Mouse (Mus musculus) cerebellum, adult 11-12 months (tissue): Measurements from ENCODE around the gene Kank2.
"Not testable (repeated sequence)": the region's sequence is repeated elsewhere in the genome, so short reads cannot be mapped to it uniquely, and the experiment has no call there.

Experiments
- DNase-seq: peaks from one replicate; pipeline ENCODE4 v3.0.0; 2022

Kank2 gene

GRCm38 (mm10) chr9:21781657-21782468, 16.7 kb downstream of the Kank2 start:
- DNase-seq, result no peak

- no peak for DNase-seq
Observed at GRCm38 (mm10) chr9:21777726-21778125, 20.8 kb downstream of the Kank2 start.

- DNase-seq, result no peak
Observed at GRCm38 (mm10) chr9:21774353-21774752, 24.2 kb downstream of the Kank2 start.

- DNase-seq, result not testable (repeated sequence)
Observed at GRCm38 (mm10) chr9:21773396-21773795, 25.1 kb downstream of the Kank2 start.

GRCm38 (mm10) chr9:21769558-21770183, 28.9 kb downstream of the Kank2 start:
- peak; percentile 73 for DNase-seq

- peak; percentile 74 for DNase-seq
Observed at GRCm38 (mm10) chr9:21768511-21769411, 29.8 kb downstream of the Kank2 start.

- peak; percentile 84 for DNase-seq
Observed at GRCm38 (mm10) chr9:21767896-21768295, 30.6 kb downstream of the Kank2 start.

- no peak for DNase-seq
Observed at GRCm38 (mm10) chr9:21764084-21764999, 34.2 kb downstream of the Kank2 start.

GRCm38 (mm10) chr9:21762135-21762534, 36.4 kb downstream of the Kank2 start:
- DNase-seq, result no peak

GRCm38 (mm10) chr9:21760155-21761088, 38.1 kb downstream of the Kank2 start, which contains the start of gene Spc24:
Gene Spc24 (minus strand): TSS chr9:21760303.
- DNase-seq, result peak; percentile 96

- no peak for DNase-seq
Observed at GRCm38 (mm10) chr9:21759718-21760117, 38.8 kb downstream of the Kank2 start.

GRCm38 (mm10) chr9:21758576-21759529, 39.7 kb downstream of the Kank2 start:
- DNase-seq, result peak; percentile 46

- peak; percentile 60 for DNase-seq
Observed at GRCm38 (mm10) chr9:21754516-21755321, 43.8 kb downstream of the Kank2 start.

GRCm38 (mm10) chr9:21754003-21754402, 44.5 kb downstream of the Kank2 start:
- peak; percentile 86 for DNase-seq

GRCm38 (mm10) chr9:21752252-21752792, 46.2 kb downstream of the Kank2 start:
- peak; percentile 40 for DNase-seq

- no peak for DNase-seq
Observed at GRCm38 (mm10) chr9:21751347-21751746, 47.2 kb downstream of the Kank2 start.

- no peak for DNase-seq
Observed at GRCm38 (mm10) chr9:21750370-21750769, 48.2 kb downstream of the Kank2 start.

GRCm38 (mm10) chr9:21749382-21750118, 49.0 kb downstream of the Kank2 start:
- DNase-seq, result peak; percentile 63
